Mouse (Mus musculus) gastrocnemius, postnatal 10 days (tissue): Measurements from ENCODE around the gene Lmx1b. TPM values are rescaled to one million over a fixed set of nuclear protein-coding genes. Genes with fewer than 3 reads are reported as not detected.

ENCODE experiments used
- DNase-seq: peaks from one replicate; pipeline ENCODE4 v3.0.0; 2021; ENCODE audit warnings: mixed read lengths
- total RNA-seq, 2 experiments: library from RNA; stranded (reverse); gene quantifications; 2 replicates each; pipeline ENCODE4 v1.2.3; 2021

Lmx1b gene
- total RNA-seq, 2 experiments from 2014 or later: 0.35 to 0.45 TPM

GRCm38 (mm10) chr2:33542696-33543428 is 97.4 kb downstream of the Lmx1b start:
- DNase-seq: peak; percentile 43

GRCm38 (mm10) chr2:33525274-33526055 is 114.8 kb downstream of the Lmx1b start:
- DNase-seq: no peak

GRCm38 (mm10) chr2:33515856-33516255 is 124.5 kb downstream of the Lmx1b start:
- DNase-seq: no peak

- no peak for DNase-seq
Measured at GRCm38 (mm10) chr2:33515431-33515830, 124.9 kb downstream of the Lmx1b start.

Other genes starting within 250 kb of the Lmx1b start
- 10 to 100 TPM; 10.4 to 13.6 TPM for gene Zbtb34, start 209.2 kb downstream of the Lmx1b start, total RNA-seq
- 10 to 100 TPM; 16.8 to 21.0 TPM for gene Zbtb43, start 172.0 kb downstream of the Lmx1b start, total RNA-seq
- 10 to 100 TPM; 27.8 to 28.6 TPM for gene Mvb12b, start 247.4 kb upstream of the Lmx1b start, total RNA-seq